Mouse (Mus musculus) telencephalon, adult 2 months (tissue): Measurements from ENCODE around the gene Mcf2l.

Experiments used
- DNase-seq: peaks from one replicate; pipeline ENCODE4 v3.0.0-alpha.2; 2011; ENCODE audit warnings: low read depth, low spot score

Mcf2l gene

DNA sequence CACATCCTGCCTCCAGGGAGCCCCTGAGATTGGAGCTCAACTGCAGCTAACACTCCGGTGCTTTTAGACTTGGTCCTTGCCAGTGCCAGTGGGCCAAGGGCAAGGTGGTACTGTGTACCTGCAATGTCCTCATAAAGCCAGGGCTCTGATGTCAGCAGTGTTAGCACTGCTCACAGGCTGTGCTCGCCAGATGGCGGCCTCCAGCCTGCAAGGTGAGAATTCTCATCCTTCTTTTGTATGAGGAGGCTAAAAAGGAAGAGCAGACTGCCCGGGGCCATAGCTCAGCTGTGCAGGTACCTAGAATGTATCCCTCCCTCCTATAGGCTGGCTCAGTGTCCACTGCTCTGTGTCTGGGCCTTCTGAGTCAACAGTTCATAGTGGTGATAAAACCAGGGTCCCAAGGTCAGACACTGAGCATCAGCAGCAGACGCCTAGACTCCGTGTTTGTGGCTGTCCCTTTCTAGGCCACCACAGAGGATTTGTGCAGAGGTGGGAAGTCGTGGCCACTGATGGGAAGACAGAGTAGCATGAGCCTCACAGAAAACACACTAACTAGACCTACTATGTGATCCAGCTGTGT lies 77.5 kb downstream of the Mcf2l start:
- DNase-seq, result no peak

GRCm38 (mm10) chr8:12952699-12953098 lies 79.1 kb downstream of the Mcf2l start:
- DNase-seq, result no peak

GRCm38 (mm10) chr8:12955362-12955879 lies 81.8 kb downstream of the Mcf2l start:
- no peak for DNase-seq

- no peak for DNase-seq
Observed at GRCm38 (mm10) chr8:12955880-12956279, 82.3 kb downstream of the Mcf2l start.

GRCm38 (mm10) chr8:12956941-12957340 lies 83.3 kb downstream of the Mcf2l start:
- no peak for DNase-seq

DNA sequence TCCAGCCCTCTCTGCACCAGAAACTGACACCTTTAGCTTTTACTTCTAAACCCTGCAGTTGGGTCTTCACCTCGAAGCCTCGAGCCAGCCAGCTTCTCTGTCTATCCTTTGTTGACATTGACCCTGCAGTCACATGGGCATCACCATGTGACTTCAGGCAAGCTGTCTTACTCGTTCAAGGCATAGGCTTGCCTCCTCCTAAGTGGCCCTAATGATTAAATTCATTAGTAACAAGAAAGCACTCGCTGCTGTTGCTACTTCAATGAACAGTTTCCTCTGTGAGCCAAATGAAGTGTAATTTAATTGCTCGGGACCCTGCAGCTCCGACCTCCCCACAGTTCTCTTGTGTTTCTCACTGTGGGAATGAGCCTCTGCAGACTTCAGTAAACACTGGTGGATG lies 83.8 kb downstream of the Mcf2l start:
- DNase-seq, result no peak

- no peak for DNase-seq
Observed at GRCm38 (mm10) chr8:12960609-12961008, 87.0 kb downstream of the Mcf2l start.

DNA sequence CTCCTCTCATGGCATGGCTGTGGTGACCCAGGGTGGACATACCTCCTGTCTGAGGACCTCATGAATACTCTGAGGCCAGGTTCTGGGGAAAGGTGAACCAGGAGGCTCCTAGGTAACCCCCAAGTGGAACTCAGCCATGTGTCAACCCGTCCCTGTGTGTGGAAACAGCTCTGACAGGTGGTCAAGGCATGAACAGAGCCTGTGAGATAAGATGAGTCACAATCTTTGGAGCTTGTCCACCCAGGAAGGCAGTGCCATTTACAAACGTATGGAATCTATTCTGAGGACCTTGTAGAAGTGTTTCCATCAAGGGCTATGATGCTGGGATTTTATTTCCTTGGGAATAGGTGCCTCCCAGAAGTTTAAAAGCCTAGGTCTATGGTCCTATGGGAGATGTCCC lies 87.6 kb downstream of the Mcf2l start:
- no peak for DNase-seq

DNA sequence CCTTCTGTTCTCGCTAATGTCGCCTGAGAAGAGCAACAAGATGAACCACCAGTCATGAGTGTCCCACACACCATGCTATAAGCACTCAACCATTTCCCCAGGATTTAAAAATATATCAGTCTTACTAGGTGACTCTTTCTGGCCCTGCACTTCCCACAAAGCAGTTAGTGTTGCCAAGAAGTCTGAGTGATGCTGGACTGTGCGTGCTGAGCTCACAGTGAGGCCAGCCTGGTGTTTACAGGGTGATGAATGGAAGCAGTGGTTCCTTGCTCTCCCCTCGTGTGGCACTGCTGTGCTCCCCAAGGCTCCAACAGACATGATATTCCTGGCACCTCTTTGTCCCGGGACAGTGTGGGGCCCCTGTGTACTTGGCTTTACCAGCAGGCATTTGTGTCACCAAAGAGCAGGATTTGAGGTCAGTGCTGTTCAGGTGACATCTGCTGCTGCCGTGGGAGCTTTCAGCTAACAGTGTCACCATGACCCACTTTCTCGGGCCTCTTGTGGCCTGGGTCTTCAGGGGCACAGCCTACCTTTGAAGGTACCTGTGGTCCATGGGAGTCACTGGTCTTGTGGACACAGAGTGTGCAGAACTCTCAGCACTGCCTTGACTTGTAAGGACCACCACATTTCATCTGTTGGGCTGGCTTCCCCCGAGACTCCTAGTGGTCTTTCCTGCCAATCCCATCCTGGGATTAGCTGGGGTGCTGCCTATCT lies 88.4 kb downstream of the Mcf2l start:
- no peak for DNase-seq

DNA sequence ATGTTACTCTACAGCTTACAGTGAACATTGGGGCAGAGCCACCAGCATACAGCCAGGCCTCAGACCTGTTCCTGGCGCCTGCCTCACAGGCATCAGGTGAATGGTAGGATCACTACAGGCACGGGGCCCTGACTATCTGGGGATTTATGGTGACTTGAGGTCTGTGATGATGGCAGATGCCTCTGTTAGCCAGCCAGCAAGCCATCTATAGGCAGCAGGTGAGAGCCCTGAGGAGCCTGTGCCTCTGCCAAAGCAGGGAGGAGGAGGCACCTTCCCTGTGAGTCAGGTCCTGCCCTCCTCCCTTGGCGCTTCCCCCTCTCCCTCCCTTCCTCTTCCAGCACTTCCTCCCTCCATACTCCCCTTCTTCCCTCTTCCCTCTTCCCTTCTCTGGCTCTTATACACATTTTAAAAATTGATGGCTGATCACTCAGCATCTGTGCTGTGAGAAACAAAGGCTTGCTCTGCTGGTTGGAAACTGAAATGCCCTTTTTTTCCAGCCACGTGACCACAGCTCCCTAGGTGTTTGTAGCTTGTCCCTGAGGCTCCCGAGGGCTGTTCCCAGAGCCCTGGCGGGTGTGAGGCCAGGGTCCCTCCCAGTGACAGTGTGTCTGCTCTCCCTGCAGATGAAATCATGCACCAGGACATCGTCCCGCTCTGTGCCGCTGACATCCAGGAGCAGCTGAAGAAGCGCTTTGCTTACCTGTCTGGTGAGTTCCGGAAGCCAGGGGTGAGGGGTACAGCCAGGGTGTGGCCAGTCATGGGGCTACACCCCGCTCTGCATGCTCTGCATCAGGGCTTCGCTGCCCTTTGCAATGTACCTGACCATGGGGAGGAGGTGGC lies 89.2 kb downstream of the Mcf2l start:
- no peak for DNase-seq

DNA sequence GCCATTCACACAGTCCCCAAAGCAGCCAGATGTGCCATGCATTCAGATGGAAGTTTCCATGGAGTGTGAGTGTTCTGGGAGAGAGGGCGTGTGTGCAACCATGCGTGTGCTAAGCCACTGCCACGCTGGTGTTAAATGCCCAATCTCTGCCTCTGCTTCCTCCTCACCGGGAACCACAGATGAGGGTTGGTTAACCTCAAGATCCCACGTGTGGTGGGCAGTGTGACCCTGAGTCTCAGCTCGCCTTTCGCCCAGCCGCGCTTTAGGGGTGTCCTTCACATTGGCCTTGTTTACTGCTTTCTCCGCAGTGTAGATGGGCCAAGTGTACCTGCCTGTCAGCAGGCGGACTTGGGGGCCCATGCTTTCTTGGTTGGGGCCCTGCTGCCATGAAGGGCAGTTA lies 102.7 kb downstream of the Mcf2l start:
- no peak for DNase-seq

GRCm38 (mm10) chr8:12976723-12977122 lies 103.1 kb downstream of the Mcf2l start:
- DNase-seq, result no peak

GRCm38 (mm10) chr8:12977325-12977724 lies 103.7 kb downstream of the Mcf2l start:
- no peak for DNase-seq

- no peak for DNase-seq
Observed at GRCm38 (mm10) chr8:12978308-12978707, 104.7 kb downstream of the Mcf2l start.

GRCm38 (mm10) chr8:12978726-12979125 lies 105.1 kb downstream of the Mcf2l start:
- no peak for DNase-seq

GRCm38 (mm10) chr8:12983681-12984467 lies 110.3 kb downstream of the Mcf2l start:
- DNase-seq, result peak; percentile 98

DNA sequence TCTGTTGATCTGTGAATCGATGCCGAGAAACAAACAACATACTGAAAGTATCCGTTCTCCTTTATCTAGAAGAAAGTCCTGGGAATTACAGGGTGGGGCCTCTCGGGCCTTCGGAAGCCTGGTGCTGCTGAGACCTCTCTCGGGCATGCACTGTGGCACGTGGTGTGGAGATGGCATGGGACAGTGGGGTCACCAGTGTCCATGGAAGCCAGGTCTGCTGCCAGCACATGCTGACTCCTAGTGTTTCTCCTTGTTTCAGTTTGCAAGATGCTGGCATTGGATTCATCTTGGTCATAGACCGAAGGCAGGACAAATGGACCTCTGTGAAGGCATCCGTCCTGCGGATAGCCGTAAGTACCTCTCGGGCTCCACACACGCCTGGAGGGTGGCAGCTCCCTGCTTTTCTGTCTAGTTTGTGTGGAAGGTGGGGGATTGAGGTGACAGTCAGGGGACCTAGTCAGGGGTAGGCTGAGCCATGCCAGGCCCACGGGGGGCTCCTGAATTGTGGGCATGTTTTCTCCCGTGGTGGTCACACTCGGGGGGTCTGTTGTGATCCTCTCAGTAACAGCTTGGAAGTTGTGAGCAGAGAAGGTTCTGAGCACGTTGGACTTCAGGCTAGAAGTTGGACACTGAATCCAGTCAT lies 111.1 kb downstream of the Mcf2l start:
- DNase-seq, result no peak

DNA sequence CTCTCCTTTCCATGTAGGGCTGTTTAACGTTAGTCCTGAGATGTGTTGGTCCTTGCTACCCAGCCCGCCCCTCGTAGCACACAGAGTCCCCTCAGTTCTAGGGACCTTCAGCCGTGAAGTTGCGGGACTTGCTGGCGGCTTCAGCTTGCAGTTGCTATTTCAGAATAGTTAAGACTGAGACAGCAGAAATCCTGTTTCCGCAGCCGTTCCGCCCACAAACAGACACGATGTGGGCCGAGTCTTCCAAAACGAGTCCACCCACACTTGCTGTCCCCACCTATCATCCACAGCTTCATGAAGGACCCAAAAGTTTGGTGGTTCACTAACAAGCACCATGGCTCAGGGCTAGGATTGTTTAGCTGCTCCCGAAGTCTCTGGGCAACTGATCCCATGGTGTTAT lies 111.7 kb downstream of the Mcf2l start:
- DNase-seq, result peak; percentile 91

DNA sequence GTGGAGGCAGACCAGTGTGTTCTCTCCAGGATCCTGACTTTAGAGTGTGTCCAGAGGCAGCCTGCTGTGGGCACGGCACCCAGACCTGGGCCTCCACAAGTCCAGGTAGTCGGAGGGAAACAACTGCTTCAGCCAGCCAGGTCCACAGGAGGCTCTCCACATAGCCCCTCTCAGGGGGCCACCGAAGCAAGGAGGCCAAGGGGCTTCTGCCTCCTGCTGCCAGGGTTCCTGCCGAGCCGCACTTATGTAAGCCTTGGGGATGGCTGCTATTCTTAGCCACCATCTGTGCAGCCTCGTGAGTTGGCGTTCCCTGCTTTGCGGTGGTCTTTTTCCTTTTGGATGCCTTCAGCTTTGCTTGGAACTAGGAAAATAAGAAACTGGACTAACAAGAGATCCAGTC lies 114.0 kb downstream of the Mcf2l start:
- DNase-seq, result peak; percentile 80

GRCm38 (mm10) chr8:12988722-12989430 lies 115.3 kb downstream of the Mcf2l start:
- no peak for DNase-seq

DNA sequence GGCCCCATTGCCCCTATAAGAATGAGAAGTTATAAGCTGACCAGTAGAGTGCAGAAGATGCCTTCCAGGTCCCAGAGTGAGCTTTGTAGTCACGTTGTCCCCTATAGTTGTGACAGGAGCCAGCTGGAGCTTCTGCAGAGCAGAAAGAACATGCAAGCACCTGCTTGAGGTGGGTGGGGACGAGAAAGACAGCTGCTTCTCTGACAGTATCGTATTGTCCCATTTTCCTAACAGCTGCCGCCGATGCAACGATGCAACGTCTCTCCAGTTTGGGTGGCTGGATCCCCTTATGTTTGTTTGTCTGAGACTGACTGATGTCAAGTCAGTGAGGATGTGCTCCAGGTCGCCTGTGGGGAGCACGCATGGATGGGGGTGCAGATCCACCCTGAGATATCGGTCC lies 117.8 kb downstream of the Mcf2l start:
- DNase-seq, result no peak
